Comparison of ENCODE assay signal across 11 mouse cellular contexts in genomic region chr9:23204339-23205288, GRCm38 (mm10). TPM values are rescaled to one million over a fixed set of nuclear protein-coding genes. Genes with fewer than 3 reads are reported as not detected.
DNase-seq lines count a peak whose midpoint lies in the region; ATAC-seq and TF ChIP-seq lines count a peak whose summit lies in the region.
"Had no signal": no experiment of that assay in that cellular context is flagged by ENCODE, and none has a peak within 500 bp of the region (broad histone marks: within the 10 kb centered on the region; RNA-seq: fewer than 3 reads in every experiment).

No protein-coding gene starts in this region.

- no peaks in the 10 kb centered on the region for H3K36me3 ChIP-seq in stomach, embryonic 14.5 days (ENCODE audit: control insufficient read depth, insufficient read depth, low read length)
- H3K36me3 ChIP-seq in stomach, postnatal 0 days (ENCODE audit: control insufficient read depth, insufficient read depth, low read length) = no peaks in the 10 kb centered on the region
- H3K36me3 ChIP-seq in forebrain, postnatal 0 days (ENCODE audit: insufficient read depth) = no peaks in the 10 kb centered on the region
- H3K36me3 ChIP-seq in midbrain, embryonic 10.5 days = no peaks in the 10 kb centered on the region
- no peaks in the 10 kb centered on the region for H3K36me3 ChIP-seq in stomach, embryonic 15.5 days
- H3K36me3 ChIP-seq: limb, embryonic 15.5 days had no signal

- no peaks in the 10 kb centered on the region for H3K9me3 ChIP-seq in stomach, embryonic 14.5 days (ENCODE audit: control insufficient read depth, low read depth, low read length)
- H3K9me3 ChIP-seq in stomach, postnatal 0 days (ENCODE audit: control insufficient read depth, low read length) = no peaks in the 10 kb centered on the region
- no peaks in the 10 kb centered on the region for H3K9me3 ChIP-seq in forebrain, postnatal 0 days (ENCODE audit: low read length)
- no peaks in the 10 kb centered on the region for H3K9me3 ChIP-seq in midbrain, embryonic 10.5 days (replicated peaks)
- H3K9me3 ChIP-seq in stomach, embryonic 15.5 days = no peaks in the 10 kb centered on the region
- H3K9me3 ChIP-seq: limb, embryonic 15.5 days had no signal

- ATAC-seq in stomach, embryonic 14.5 days (ENCODE audit: insufficient number of reproducible peaks, insufficient read depth, low FRiP score, low read depth) = no peak
- no peak for ATAC-seq in stomach, postnatal 0 days (ENCODE audit: low FRiP score, low TSS enrichment)
- ATAC-seq in forebrain, postnatal 0 days = peak; percentile 80
- no peak for ATAC-seq in stomach, embryonic 15.5 days (ENCODE audit: insufficient read depth, low FRiP score, low read depth)

- H3K4me1 ChIP-seq in stomach, embryonic 14.5 days (ENCODE audit: control insufficient read depth, insufficient read depth, low read length) = 0 out of 2 replicates have a peak, but pooled peaks cover 5% of the 10 kb centered on the region
- no peaks in the 10 kb centered on the region; the same call in 1 of the 2 replicates for H3K4me1 ChIP-seq in stomach, postnatal 0 days (replicated peaks; ENCODE audit: control insufficient read depth, insufficient read depth)
- H3K4me1 ChIP-seq in forebrain, postnatal 0 days (ENCODE audit: insufficient read depth) = peaks cover 11% of the 10 kb centered on the region; the same call in 1 of the 2 replicates
- H3K4me1 ChIP-seq in midbrain, embryonic 10.5 days = peaks cover 32% of the 10 kb centered on the region
- H3K4me1 ChIP-seq in stomach, embryonic 15.5 days = no peaks in the 10 kb centered on the region

- 0 out of 2 replicates have a peak, but pooled peaks cover 2% of the 10 kb centered on the region for H3K27me3 ChIP-seq in stomach, embryonic 14.5 days (ENCODE audit: control insufficient read depth, insufficient read depth, low read length)
- no peaks in the 10 kb centered on the region for H3K27me3 ChIP-seq in stomach, postnatal 0 days (ENCODE audit: control insufficient read depth, insufficient read depth, low read length)
- H3K27me3 ChIP-seq in forebrain, postnatal 0 days (ENCODE audit: insufficient read depth, low read length) = peaks cover 6% of the 10 kb centered on the region; the same call in 1 of the 2 replicates
- H3K27me3 ChIP-seq in midbrain, embryonic 10.5 days (ENCODE audit: low read depth, poor library complexity, severe bottlenecking) = peaks cover 20% of the 10 kb centered on the region
- peaks cover 3% of the 10 kb centered on the region; the same call in 1 of the 2 replicates for H3K27me3 ChIP-seq in stomach, embryonic 15.5 days (replicated peaks)

- no peak overlapping the region for H3K27ac ChIP-seq in stomach, embryonic 14.5 days (ENCODE audit: low read length)
- H3K27ac ChIP-seq in stomach, postnatal 0 days (replicated peaks) = no peak overlapping the region
- peak overlapping the region; percentile 35; the same call in 1 of the 2 replicates for H3K27ac ChIP-seq in forebrain, postnatal 0 days (ENCODE audit: low read depth, low read length)
- peak overlapping the region; percentile 47 for H3K27ac ChIP-seq in midbrain, embryonic 10.5 days (replicated peaks)
- no peak overlapping the region for H3K27ac ChIP-seq in stomach, embryonic 15.5 days
- H3K27ac ChIP-seq: limb, embryonic 15.5 days had no signal

- 16% methylated on average over 17 of the region's 17 CpGs for WGBS in stomach, embryonic 14.5 days
- 20% methylated on average over 17 of the region's 17 CpGs for WGBS in stomach, postnatal 0 days
- WGBS in forebrain, postnatal 0 days = 6% methylated on average over 17 of the region's 17 CpGs
- 11% methylated on average over 17 of the region's 17 CpGs for WGBS in midbrain, embryonic 10.5 days
- 19% methylated on average over 17 of the region's 17 CpGs for WGBS in stomach, embryonic 15.5 days

- no peak for DNase-seq in stomach, postnatal 0 days (ENCODE audit: low spot score)
- peak; percentile 48 for DNase-seq in forebrain, postnatal 0 days
- peak; percentile 47 for DNase-seq in midbrain, embryonic 10.5 days (ENCODE audit: low spot score)
- no peak for DNase-seq in adrenal gland, adult (ENCODE audit: inconsistent age in 2 of 2, low spot score in 1 of 2)
- no peak for DNase-seq in layer of hippocampus, adult 9-11 months
- DNase-seq in cerebellum, postnatal 14 days = no peak
- DNase-seq: cerebellum, adult 9-10 months had no signal

- no peak for TF ChIP-seq EP300 in stomach, postnatal 0 days (optimal IDR thresholded peaks at IDR 0.05)

- H3K4me3 ChIP-seq in stomach, embryonic 14.5 days (ENCODE audit: low read depth, low read length) = no peak overlapping the region
- no peak overlapping the region for H3K4me3 ChIP-seq in stomach, postnatal 0 days (ENCODE audit: low read depth, low read length)
- H3K4me3 ChIP-seq in forebrain, postnatal 0 days (ENCODE audit: low read depth, low read length) = peak overlapping the region; percentile 9; the same call in 1 of the 2 replicates
- H3K4me3 ChIP-seq in midbrain, embryonic 10.5 days = peak overlapping the region; percentile 28
- no peak overlapping the region for H3K4me3 ChIP-seq in stomach, embryonic 15.5 days (replicated peaks)
- H3K4me3 ChIP-seq: limb, embryonic 15.5 days had no signal

- no peak for TF ChIP-seq CTCF in stomach, postnatal 0 days (IDR thresholded peaks at IDR 0.05; ENCODE audit: low read depth)
- no peak for TF ChIP-seq CTCF in forebrain, postnatal 0 days (IDR thresholded peaks at IDR 0.05; ENCODE audit: low read depth)

- no peak overlapping the region for H3K9ac ChIP-seq in stomach, embryonic 14.5 days (replicated peaks; ENCODE audit: low read depth, low read length)
- H3K9ac ChIP-seq in stomach, postnatal 0 days (ENCODE audit: low read length) = no peak overlapping the region
- no peak overlapping the region for H3K9ac ChIP-seq in forebrain, postnatal 0 days
- no peak overlapping the region for H3K9ac ChIP-seq in stomach, embryonic 15.5 days
- H3K9ac ChIP-seq: limb, embryonic 15.5 days had no signal

- 0 out of 2 replicates have a peak overlapping the region, but pooled peaks have one; percentile 1 for H3K4me2 ChIP-seq in stomach, embryonic 14.5 days (replicated peaks; ENCODE audit: low read depth, low read length)
- no peak overlapping the region for H3K4me2 ChIP-seq in stomach, postnatal 0 days (replicated peaks; ENCODE audit: low read depth)
- peak overlapping the region; percentile 38 for H3K4me2 ChIP-seq in forebrain, postnatal 0 days (ENCODE audit: low read depth)
- H3K4me2 ChIP-seq in stomach, embryonic 15.5 days = peak overlapping the region; percentile 1; the same call in 1 of the 2 replicates
- H3K4me2 ChIP-seq: limb, embryonic 15.5 days had no signal

RNA-seq across cellular contexts. Expression of gene Bmper, which starts 18.3 kb away (rescaled TPM):
- 6.9 and 7.2 TPM in 2 replicates for polyA plus RNA-seq in stomach, embryonic 14.5 days (2014; fragmentation: Nextera tagmentation; extraction: Ambion mirVana)
- polyA plus RNA-seq in stomach, postnatal 0 days (2015; fragmentation: Nextera tagmentation; extraction: Ambion mirVana) = 2.8 and 4.0 TPM in 2 replicates
- total RNA-seq in forebrain, postnatal 0 days (2014; rRNA removed) = 5.8 and 9.6 TPM in 2 replicates
- polyA plus RNA-seq in forebrain, postnatal 0 days (2015; fragmentation: Nextera tagmentation; extraction: Ambion mirVana) = 3.2 and 5.6 TPM in 2 replicates
- polyA plus RNA-seq in midbrain, embryonic 10.5 days (2016; fragmentation: Nextera tagmentation; extraction: Ambion mirVana) = 0.72 and 1.6 TPM in 2 replicates
- polyA plus RNA-seq in stomach, embryonic 15.5 days (2015; fragmentation: Nextera tagmentation; extraction: Ambion mirVana) = 5.8 and 7.3 TPM in 2 replicates
- total RNA-seq: monocyte, adult 5-6 weeks had no signal

Comparison
In these comparisons a context has a peak if more than half of its experiments do, and no peak if none do; other contexts are left out.
1. H3K27ac ChIP-seq: peak in forebrain, postnatal 0 days (single experiment) and midbrain, embryonic 10.5 days (single experiment); none in stomach, embryonic 14.5 days (single experiment), stomach, postnatal 0 days (single experiment) and stomach, embryonic 15.5 days (single experiment).
2. H3K4me3 ChIP-seq: peak in forebrain, postnatal 0 days (single experiment) and midbrain, embryonic 10.5 days (single experiment); none in stomach, embryonic 14.5 days (single experiment), stomach, postnatal 0 days (single experiment) and stomach, embryonic 15.5 days (single experiment).
3. DNase-seq: peak in forebrain, postnatal 0 days (single experiment) and midbrain, embryonic 10.5 days (single experiment); none in stomach, postnatal 0 days (single experiment), adrenal gland, adult (0 of 2), layer of hippocampus, adult 9-11 months (single experiment) and cerebellum, postnatal 14 days (0 of 2).